Mouse (Mus musculus) ES-Bruce4 (cell line): ENCODE results near the gene Cpsf3.

Experiments
- CTCF ChIP-seq: IDR thresholded peaks from one replicate; pipeline ENCODE4 v1.8.1; 2011; ENCODE audit warnings: low read depth, low read length
- POLR2A ChIP-seq: IDR thresholded peaks from one replicate; pipeline ENCODE4 v1.8.1; 2011; ENCODE audit warnings: low read length; ENCODE audit not compliant: insufficient read depth

GRCm38 (mm10) chr12:21333021-21333420 is 47.8 kb downstream of the Cpsf3 start:
- TF ChIP-seq CTCF: no peak
- no peak for TF ChIP-seq POLR2A
